Comparison of ENCODE assay signal across 9 mouse cellular contexts in genomic region chr1:112388807-112389206, GRCm38 (mm10).
DNase-seq lines count a peak whose midpoint lies in the region; ATAC-seq and TF ChIP-seq lines count a peak whose summit lies in the region.
"Had no signal": no experiment of that assay in that cellular context is flagged by ENCODE, and none has a peak within 500 bp of the region (broad histone marks: within the 10 kb centered on the region; RNA-seq: fewer than 3 reads in every experiment).

No protein-coding gene starts in this region.

- no peak overlapping the region for H3K4me2 ChIP-seq in neural tube, embryonic 13.5 days
- H3K4me2 ChIP-seq: hindbrain, embryonic 15.5 days had no signal

- intact Hi-C loops in left cerebral cortex, adult 2 months (cut with DNase I), result loop anchor here (1.0 kb wide), 1 partner anchor 62 kb away; no protein-coding TSS in a partner anchor

- H3K36me3 ChIP-seq in heart, embryonic 10.5 days, result no peaks in the 10 kb centered on the region
- no peaks in the 10 kb centered on the region for H3K36me3 ChIP-seq in neural tube, embryonic 13.5 days
- H3K36me3 ChIP-seq: hindbrain, embryonic 15.5 days had no signal

- peak; percentile 8 for DNase-seq in heart, postnatal 4 days
- no peak for DNase-seq in heart, embryonic 10.5 days (ENCODE audit: low spot score)
- peak; percentile 23 for DNase-seq in MEL-GATA-1-ER (ENCODE audit: extremely low read depth, low read depth)
- peak; percentile 51 to 65 for DNase-seq in cerebellum, postnatal 36 days
- DNase-seq in left cerebral cortex, adult 2 months (ENCODE audit: extremely low spot score in 1 of 2, low spot score in 2 of 2), result peak; percentile 47 to 68

- H3K27me3 ChIP-seq in heart, embryonic 10.5 days (ENCODE audit: insufficient read depth, poor library complexity, severe bottlenecking), result no peaks in the 10 kb centered on the region
- H3K27me3 ChIP-seq in neural tube, embryonic 13.5 days, result no peaks in the 10 kb centered on the region
- H3K27me3 ChIP-seq: hindbrain, embryonic 15.5 days had no signal

- no peak overlapping the region for H3K9ac ChIP-seq in neural tube, embryonic 13.5 days
- H3K9ac ChIP-seq: hindbrain, embryonic 15.5 days had no signal

- H3K4me3 ChIP-seq in heart, embryonic 10.5 days, result no peak overlapping the region
- H3K4me3 ChIP-seq in left cerebral cortex, adult 2 months, result no peak overlapping the region
- H3K4me3 ChIP-seq in neural tube, embryonic 13.5 days, result no peak overlapping the region
- H3K4me3 ChIP-seq: hindbrain, embryonic 15.5 days had no signal

- no peaks in the 10 kb centered on the region for H3K9me3 ChIP-seq in heart, embryonic 10.5 days
- H3K9me3 ChIP-seq in neural tube, embryonic 13.5 days, result no peaks in the 10 kb centered on the region
- H3K9me3 ChIP-seq: hindbrain, embryonic 15.5 days had no signal

- WGBS in heart, embryonic 10.5 days, result 40% methylated on average over 3 of the region's 3 CpGs
- WGBS in neural tube, embryonic 13.5 days, result 38% methylated on average over 3 of the region's 3 CpGs

- no peak overlapping the region for H3K27ac ChIP-seq in heart, embryonic 10.5 days
- no peak overlapping the region for H3K27ac ChIP-seq in left cerebral cortex, adult 2 months
- no peak overlapping the region for H3K27ac ChIP-seq in neural tube, embryonic 13.5 days (replicated peaks)
- H3K27ac ChIP-seq: hindbrain, embryonic 15.5 days had no signal

- H3K4me1 ChIP-seq in heart, embryonic 10.5 days, result no peaks in the 10 kb centered on the region
- no peaks in the 10 kb centered on the region for H3K4me1 ChIP-seq in neural tube, embryonic 13.5 days (replicated peaks)
- H3K4me1 ChIP-seq: hindbrain, embryonic 15.5 days had no signal

- peak; percentile 81 for TF ChIP-seq CTCF in left cerebral cortex, adult 2 months (IDR thresholded peaks at IDR 0.05)

- peak; percentile 27 to 45; a peak in 2 of 4 replicates for ATAC-seq in hematopoietic stem cell, adult 5-6 weeks (replicated peaks in 1 of 2; ENCODE audit: insufficient read depth in 1 of 2, low FRiP score in 2 of 2, low TSS enrichment in 1 of 2, low read depth in 1 of 2, poor library complexity in 2 of 2, severe bottlenecking in 2 of 2)
- 0 out of 2 replicates have a peak, but pooled peaks have one; percentile 32 for ATAC-seq in neural tube, embryonic 13.5 days (ENCODE audit: low read depth)
- no peak for ATAC-seq in megakaryocyte, adult 5-6 weeks (ENCODE audit: poor library complexity, severe bottlenecking)
